Mouse (Mus musculus) gastrocnemius, adult 2 months (tissue): Measurements from ENCODE around the gene Ndufa10. TPM values are rescaled to one million over a fixed set of nuclear protein-coding genes. Genes with fewer than 3 reads are reported as not detected.
"Not testable (repeated sequence)": the region's sequence is repeated elsewhere in the genome, so short reads cannot be mapped to it uniquely, and the experiment has no call there.

Source experiments
- DNase-seq: peaks from one replicate; pipeline ENCODE4 v3.0.0; 2022
- H3K27ac ChIP-seq: fragments of 200-600 bp; 2 replicates; pipeline ENCODE4 v1.8.1; 2022; ENCODE audit warnings: mild to moderate bottlenecking
- H3K4me3 ChIP-seq: fragments of 200-600 bp; 2 replicates; pipeline ENCODE4 v1.8.1; 2022; ENCODE audit warnings: mild to moderate bottlenecking, moderate library complexity
- CTCF ChIP-seq: fragments of 200-600 bp; IDR thresholded peaks from 2 replicates; pipeline ENCODE4 v1.8.1; 2022; ENCODE audit warnings: antibody characterized with exemption, mild to moderate bottlenecking, moderate library complexity
- intact Hi-C: fragments of 180-260 bp; cut with DNase I; formaldehyde crosslinking; loops from one replicate; pipeline ENCODE4 v1.15.1; 2025
- long read RNA-seq, 2 experiments: library from polyadenylated mRNA; stranded (forward); transcript quantifications; one replicate each; pipeline ENCODE4 v2.0.0; 2021
- total RNA-seq, 2 experiments: library from RNA; stranded (reverse); gene quantifications; 2 replicates each; pipeline ENCODE4 v1.2.3; 2021

The Ndufa10 gene
- 100 to 1,000 TPM; 416 to 545 TPM for total RNA-seq
- long read RNA-seq, experiment 1, transcript Ndufa10-201 (10 exons, 2,020 nt), result major isoform, 555 of 597 reads
- long read RNA-seq, experiment 1, partial matches to known transcripts, result 15 of 597 reads
- long read RNA-seq, experiment 1, other reads (novel, unspliced or antisense), result 25 of 597 reads
- long read RNA-seq, experiment 2, transcript Ndufa10-201 (10 exons, 2,020 nt), result major isoform, 571 of 642 reads
- long read RNA-seq, experiment 2, partial matches to known transcripts, result 17 of 642 reads
- long read RNA-seq, experiment 2, other reads (novel, unspliced or antisense), result 53 of 642 reads

- peak; percentile 96 for DNase-seq
- Histone ChIP-seq H3K4me3 (peak within 1 kb of the TSS; percentile 99), H3K27ac (peak within 1 kb of the TSS; percentile 99)
- TF ChIP-seq CTCF, result no peak
- intact Hi-C loops, result no loop called here
Observed at GRCm38 (mm10) chr1:92473165-92474041, at the start of gene Ndufa10. Gene Ndufa10, minus strand, starts transcription at chr1:92473860.

DNA sequence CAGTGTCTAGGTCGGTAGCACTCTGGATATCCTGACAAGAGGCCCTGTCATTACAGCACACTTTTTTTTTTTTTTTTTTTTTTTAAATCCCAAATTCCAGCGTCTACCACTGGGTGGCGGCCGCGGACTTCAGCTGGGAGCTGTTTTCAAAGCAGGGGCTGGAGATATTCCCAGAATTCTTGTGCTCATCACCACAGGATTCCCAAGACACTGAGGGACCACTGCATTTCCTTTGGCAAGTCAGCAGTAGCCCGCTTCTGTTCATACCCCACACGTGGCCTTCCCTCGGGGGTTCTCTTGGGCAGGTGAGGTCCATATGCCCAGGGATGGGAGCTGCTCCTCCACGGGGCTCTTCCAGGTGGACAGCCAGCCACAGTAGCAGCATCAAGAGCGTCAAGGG, 47.7 kb upstream of the Ndufa10 start:
- H3K4me3 ChIP-seq, result no peak overlapping the region
- TF ChIP-seq CTCF, result peak; percentile 64
- intact Hi-C loops, result loop anchor here (1.0 to 5.0 kb wide), 3 partner anchors 90 to 376 kb away; no protein-coding TSS in a partner anchor
- peak; percentile 26 for DNase-seq
- H3K27ac ChIP-seq, result no peak overlapping the region

GRCm38 (mm10) chr1:92519046-92519445, 45.4 kb upstream of the Ndufa10 start:
- TF ChIP-seq CTCF, result no peak
- Histone ChIP-seq H3K27ac (no peak overlapping the region), H3K4me3 (no peak overlapping the region)
- intact Hi-C loops, result no loop called here
- DNase-seq, result no peak

DNA sequence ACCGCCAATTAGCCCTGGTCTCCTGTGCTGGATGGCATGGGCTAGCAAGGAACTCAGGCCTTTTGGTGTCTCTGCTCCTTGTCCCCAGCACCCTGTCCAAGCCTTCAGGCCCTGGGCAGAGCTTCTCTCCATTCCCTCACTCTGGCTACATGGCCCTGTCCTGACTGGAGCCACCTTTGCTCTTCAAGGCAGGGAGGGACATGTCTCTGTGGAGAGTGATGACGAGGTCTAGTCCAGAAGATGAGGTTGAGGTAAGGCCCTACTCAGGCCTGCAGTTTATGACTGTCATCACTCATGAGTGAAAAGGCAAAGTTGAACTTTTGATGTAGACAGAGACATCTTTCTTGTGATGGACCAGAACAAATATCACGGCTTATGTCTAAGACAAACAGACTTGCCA, 44.9 kb upstream of the Ndufa10 start, which contains the start of gene Olfr1414:
Olfr1414 (minus strand) TSS at position 101 of the 400 bp plus-strand sequence.
- DNase-seq, result no peak
- Histone ChIP-seq H3K27ac (no peak within 1 kb of the TSS), H3K4me3 (no peak within 1 kb of the TSS)
- intact Hi-C loops, result no loop called here
- TF ChIP-seq CTCF, result no peak

- H3K4me3 ChIP-seq, result no peak overlapping the region
- no peak overlapping the region for H3K27ac ChIP-seq
- DNase-seq, result no peak
- no peak for TF ChIP-seq CTCF
- intact Hi-C loops, result no loop called here
Observed at GRCm38 (mm10) chr1:92515390-92515789, 41.7 kb upstream of the Ndufa10 start.

DNA sequence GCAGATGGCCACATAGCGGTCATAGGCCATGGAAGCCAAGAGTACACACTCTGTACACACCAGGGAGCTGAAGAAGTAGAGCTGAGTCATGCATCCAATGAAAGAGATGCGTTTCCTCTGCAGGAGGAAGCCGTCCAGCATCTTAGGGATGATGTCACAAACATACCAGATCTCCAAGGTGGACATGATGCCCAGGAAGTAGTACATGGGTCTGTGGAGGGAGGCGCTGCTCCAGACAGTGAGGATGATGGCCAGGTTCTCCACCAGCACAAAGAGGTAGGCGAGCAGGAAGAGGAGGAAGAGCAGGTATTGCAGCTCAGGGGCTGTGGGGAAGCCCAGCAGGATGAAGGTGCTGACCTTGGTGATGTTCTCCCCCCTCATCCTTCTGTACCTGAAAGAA, 38.0 kb upstream of the Ndufa10 start:
- H3K4me3 ChIP-seq, DNase-seq, intact Hi-C loops, H3K27ac ChIP-seq: not testable (repeated sequence)

DNA sequence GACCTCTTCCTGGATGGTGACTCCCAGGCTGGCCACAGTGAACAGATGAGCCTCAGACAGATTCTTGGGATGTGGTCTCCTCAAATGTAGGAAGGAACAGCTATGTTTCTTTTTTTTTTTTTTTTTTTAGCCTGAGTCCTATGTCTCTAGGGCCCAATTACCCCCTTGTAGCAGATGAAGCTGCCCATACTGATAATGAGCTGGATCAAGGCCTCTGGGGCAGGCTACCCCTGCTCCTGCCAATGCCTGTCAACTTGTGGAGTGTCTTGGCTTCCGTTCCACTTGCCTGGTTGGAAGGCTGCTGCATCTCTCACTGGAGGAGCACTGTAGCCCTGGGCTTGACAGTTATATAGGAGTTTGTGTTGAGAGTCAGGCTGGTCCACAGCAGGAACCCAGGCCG, 22.3 kb upstream of the Ndufa10 start, which contains the start of gene Olfr1415:
Olfr1415 (minus strand) TSS at position 101 of the 400 bp plus-strand sequence.
- no peak for TF ChIP-seq CTCF
- Histone ChIP-seq H3K27ac (no peak within 1 kb of the TSS), H3K4me3 (no peak within 1 kb of the TSS)
- intact Hi-C loops, result loop anchor here (10.0 kb wide), 1 partner anchor 901 kb away; no protein-coding TSS in a partner anchor
- no peak for DNase-seq

DNA sequence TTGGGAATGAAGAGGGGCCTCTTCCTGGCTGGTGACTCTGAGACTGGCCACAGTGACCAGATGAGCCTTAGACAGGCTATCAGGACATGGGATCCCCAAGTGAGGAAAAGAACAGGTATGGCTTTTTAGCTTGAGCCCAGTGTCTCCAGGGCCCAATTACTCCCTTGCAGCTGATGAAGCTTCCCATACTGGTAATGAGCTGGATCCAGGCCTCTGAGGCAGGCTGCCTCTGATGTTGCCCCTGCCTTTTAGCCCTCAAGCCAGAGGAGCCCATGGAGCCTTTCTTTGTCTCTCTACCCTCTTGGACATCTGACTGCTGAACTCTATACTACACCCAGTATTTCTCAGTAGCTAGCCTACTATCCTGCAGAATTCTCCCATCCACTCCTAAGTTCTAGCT, 11.4 kb upstream of the Ndufa10 start, which contains the start of gene Olfr1416:
Olfr1416 (minus strand) TSS at position 101 of the 400 bp plus-strand sequence.
- Histone ChIP-seq H3K4me3 (no peak within 1 kb of the TSS), H3K27ac (no peak within 1 kb of the TSS)
- intact Hi-C loops, result no loop called here
- DNase-seq, result no peak
- TF ChIP-seq CTCF, result no peak

- peak overlapping the region; percentile 99 for H3K4me3 ChIP-seq
- DNase-seq, result no peak
- peak overlapping the region; percentile 99 for H3K27ac ChIP-seq
- intact Hi-C loops, result no loop called here
- TF ChIP-seq CTCF, result no peak
Observed at GRCm38 (mm10) chr1:92474066-92474578, 462 bp upstream of the Ndufa10 start.

- intact Hi-C loops, result no loop called here
- DNase-seq, result no peak
- TF ChIP-seq CTCF, result no peak
- no peak overlapping the region for H3K4me3 ChIP-seq
- H3K27ac ChIP-seq, result no peak overlapping the region
Observed at GRCm38 (mm10) chr1:92468891-92469290, 4.8 kb downstream of the Ndufa10 start.

- no peak for DNase-seq
- no peak for TF ChIP-seq CTCF
- Histone ChIP-seq H3K4me3 (no peak overlapping the region), H3K27ac (no peak overlapping the region)
- intact Hi-C loops, result loop anchor here (10.0 kb wide), 2 partner anchors 194 to 284 kb away; no protein-coding TSS in a partner anchor
Observed at GRCm38 (mm10) chr1:92458416-92458815, 15.2 kb downstream of the Ndufa10 start.

DNA sequence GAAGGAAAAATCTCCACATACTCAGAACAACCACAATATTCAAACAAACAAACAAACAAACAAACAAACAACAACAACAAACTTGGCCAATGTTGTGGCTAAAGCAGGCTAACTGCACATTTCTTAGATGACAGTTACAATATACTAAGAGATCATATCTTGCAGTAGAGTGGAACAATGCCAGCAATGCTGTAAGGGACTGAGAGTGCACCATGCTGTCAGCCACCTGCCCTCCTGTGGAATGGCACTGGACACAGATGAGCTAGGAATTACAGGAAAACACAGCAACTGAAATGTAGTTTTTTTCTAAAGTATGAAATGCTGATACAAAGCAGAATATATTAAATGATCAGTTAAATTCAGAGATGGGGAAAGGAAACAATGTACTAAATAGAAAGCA, 15.9 kb downstream of the Ndufa10 start:
- intact Hi-C loops, result loop anchor here (10.0 kb wide), 2 partner anchors 193 to 283 kb away; no protein-coding TSS in a partner anchor
- no peak overlapping the region for H3K4me3 ChIP-seq
- no peak overlapping the region for H3K27ac ChIP-seq
- TF ChIP-seq CTCF, result no peak
- DNase-seq, result no peak
